Mouse (Mus musculus) stomach, postnatal 0 days (tissue): Measurements from ENCODE around the gene Tmem270. TPM values are rescaled to one million over a fixed set of nuclear protein-coding genes. Genes with fewer than 3 reads are reported as not detected.
A peak's percentile ranks its signal among the peaks of the same experiment; 100 is the strongest.

Source experiments
- ATAC-seq: fragments of 200-750 bp; cut with Nextera tagmentation; 2 replicates; pipeline ENCODE4 v1.8.0; 2017; ENCODE audit not compliant: low FRiP score, low TSS enrichment
- DNase-seq: peaks from one replicate; pipeline ENCODE4 v3.0.0-alpha.2; 2016; ENCODE audit warnings: low spot score
- H3K27ac ChIP-seq: fragments of 300-500 bp; sonication (generic); replicated peaks from 2 replicates; pipeline ENCODE4 v1.5.1; 2014; ENCODE audit warnings: mild to moderate bottlenecking, control low read depth
- H3K27me3 ChIP-seq: fragments of 300-500 bp; sonication (generic); 2 replicates; pipeline ENCODE4 v1.6.1; 2014; ENCODE audit warnings: low read length; ENCODE audit not compliant: control insufficient read depth, insufficient read depth
- H3K36me3 ChIP-seq: fragments of 300-500 bp; sonication (generic); 2 replicates; pipeline ENCODE4 v1.6.1; 2014; ENCODE audit warnings: low read length, mixed read lengths; ENCODE audit not compliant: control insufficient read depth, insufficient read depth
- H3K4me1 ChIP-seq: fragments of 300-500 bp; sonication (generic); replicated peaks from 2 replicates; pipeline ENCODE4 v1.6.1; 2014; ENCODE audit warnings: antibody characterized with exemption; ENCODE audit not compliant: control insufficient read depth, insufficient read depth
- H3K4me2 ChIP-seq: fragments of 300-500 bp; sonication (generic); replicated peaks from 2 replicates; pipeline ENCODE4 v1.6.1; 2014; ENCODE audit warnings: low read depth, mild to moderate bottlenecking, control low read depth, moderate library complexity
- H3K4me3 ChIP-seq: fragments of 300-500 bp; sonication (generic); 2 replicates; pipeline ENCODE4 v1.5.1; 2014; ENCODE audit warnings: low read depth, low read length, control low read depth
- H3K9ac ChIP-seq: fragments of 300-500 bp; sonication (generic); 2 replicates; pipeline ENCODE4 v1.6.1; 2014; ENCODE audit warnings: mild to moderate bottlenecking, low read length, control low read depth, mixed read lengths
- H3K9me3 ChIP-seq: fragments of 300-500 bp; sonication (generic); 2 replicates; pipeline ENCODE4 v1.6.1; 2016; ENCODE audit warnings: low read length; ENCODE audit not compliant: control insufficient read depth
- CTCF ChIP-seq: IDR thresholded peaks from 2 replicates; pipeline ENCODE4 v1.5.1; 2016; ENCODE audit warnings: antibody characterized with exemption, low read depth, mild to moderate bottlenecking, moderate library complexity
- EP300 ChIP-seq: optimal IDR thresholded peaks from 2 replicates; pipeline ENCODE3; 2016; ENCODE audit warnings: antibody characterized with exemption
- WGBS: fragments of 180-500 bp; shearing (Covaris S2); extraction: QIAGEN DNeasy Blood & Tissue Kit; methylation state at CpG from one replicate; pipeline ENCODE4 v1.1.7; 2014; 5-methylcytosine and 5-hydroxymethylcytosine counted together
- polyA plus RNA-seq: library from polyadenylated mRNA; unstranded; fragments of >200 nt; fragmentation: Nextera tagmentation; extraction: Ambion mirVana; gene quantifications from 2 replicates; pipeline ENCODE4 v1.2.1, GENCODE M21; 2015

Tmem270 gene
- polyA plus RNA-seq, 1 experiment from 2014 or later: not detected

DNA sequence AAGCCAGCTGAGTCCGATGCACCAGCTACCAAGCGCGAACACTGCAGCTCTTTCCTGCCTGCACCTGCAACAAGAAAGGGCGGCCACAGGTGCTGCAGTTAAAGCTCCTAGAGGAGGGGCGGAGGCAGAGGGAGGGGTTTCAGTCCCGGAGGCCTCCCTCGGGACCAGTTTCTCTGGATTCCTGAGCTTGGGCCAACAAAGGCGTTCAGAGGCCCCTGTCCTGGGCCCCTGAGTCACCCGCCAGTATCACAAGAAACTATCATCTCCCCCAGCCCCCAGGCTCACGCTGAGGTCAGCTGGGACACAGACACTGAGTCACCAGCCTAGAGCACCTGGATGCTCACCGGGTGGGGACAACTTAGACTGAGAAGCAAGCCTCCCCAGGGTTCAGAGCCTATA lies 40.3 kb upstream of the Tmem270 start, which contains the start of gene Cldn4:
TSS of gene Cldn4 (minus strand) at position 78 of the 399 bp plus-strand sequence.
- H3K9ac ChIP-seq: peak within 1 kb of the TSS; percentile 59
- H3K4me2 ChIP-seq: peak within 1 kb of the TSS; percentile 47
- peak within 1 kb of the TSS; percentile 41 for H3K4me3 ChIP-seq
- no peaks in the 10 kb centered on the region for H3K36me3 ChIP-seq
- no peaks in the 10 kb centered on the region for H3K9me3 ChIP-seq
- peak; percentile 87 for DNase-seq
- TF ChIP-seq CTCF: no peak
- peak; percentile 87 for TF ChIP-seq EP300
- 21% methylated on average over 11 of the region's 11 CpGs for WGBS
- peak; percentile 77 for ATAC-seq
- H3K27ac ChIP-seq: peak within 1 kb of the TSS; percentile 81
- peaks cover 12% of the 10 kb centered on the region; the same call in 1 of the 2 replicates for H3K4me1 ChIP-seq
- H3K27me3 ChIP-seq: no peaks in the 10 kb centered on the region

- no peak for DNase-seq
- ATAC-seq: peak; percentile 22
Observed at GRCm38 (mm10) chr5:134946063-134946856, 39.7 kb upstream of the Tmem270 start.

GRCm38 (mm10) chr5:134945266-134945959 lies 38.9 kb upstream of the Tmem270 start:
- H3K4me2 ChIP-seq: peak overlapping the region; percentile 47
- no peak for TF ChIP-seq CTCF
- no peak for TF ChIP-seq EP300
- no peaks in the 10 kb centered on the region for H3K36me3 ChIP-seq
- H3K27me3 ChIP-seq: no peaks in the 10 kb centered on the region
- H3K4me1 ChIP-seq: peaks cover 6% of the 10 kb centered on the region; the same call in 1 of the 2 replicates
- peak overlapping the region; percentile 81; the same call in 1 of the 2 replicates for H3K27ac ChIP-seq
- no peaks in the 10 kb centered on the region for H3K9me3 ChIP-seq
- WGBS: 43% methylated on average over 16 of the region's 19 CpGs
- H3K4me3 ChIP-seq: peak overlapping the region; percentile 41
- no peak for DNase-seq
- H3K9ac ChIP-seq: peak overlapping the region; percentile 59
- ATAC-seq: no peak

More at GRCm38 (mm10) chr5:134946063-134946856, 39.7 kb upstream of the Tmem270 start:
- Histone ChIP-seq H3K36me3 (no peaks in the 10 kb centered on the region), H3K4me1 (peaks cover 9% of the 10 kb centered on the region; the same call in 1 of the 2 replicates), H3K4me3 (peak overlapping the region; percentile 41), H3K27ac (peak overlapping the region; percentile 81), H3K27me3 (no peaks in the 10 kb centered on the region), H3K4me2 (peak overlapping the region; percentile 47), H3K9ac (peak overlapping the region; percentile 59), H3K9me3 (no peaks in the 10 kb centered on the region)
- TF ChIP-seq EP300 (no peak), CTCF (no peak)
- 26% methylated on average over 43 of the region's 43 CpGs for WGBS

DNA sequence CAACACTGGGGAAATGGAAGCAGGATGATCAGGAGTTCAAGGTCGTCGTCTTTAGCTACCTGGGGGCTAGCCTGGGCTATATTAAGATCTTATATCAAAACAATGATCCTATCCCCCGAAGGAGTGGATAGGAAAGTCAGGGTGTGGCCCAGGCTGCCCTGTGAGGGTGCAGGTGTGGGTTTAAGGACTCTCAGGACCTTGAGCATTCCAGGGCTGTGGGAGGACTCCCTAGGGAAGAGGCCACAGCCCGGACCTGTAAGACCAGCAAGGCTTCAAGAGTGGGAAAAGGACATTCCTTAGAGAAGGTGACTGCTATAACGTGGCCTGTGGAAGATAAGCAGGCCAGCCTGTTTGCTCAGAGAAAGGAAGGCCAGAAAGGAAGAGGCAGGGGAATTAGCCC lies 37.6 kb upstream of the Tmem270 start:
- Histone ChIP-seq H3K4me3 (no peak overlapping the region), H3K27me3 (no peaks in the 10 kb centered on the region), H3K9ac (no peak overlapping the region), H3K9me3 (no peaks in the 10 kb centered on the region), H3K27ac (no peak overlapping the region), H3K4me2 (no peak overlapping the region), H3K36me3 (no peaks in the 10 kb centered on the region), H3K4me1 (peaks cover 6% of the 10 kb centered on the region; the same call in 1 of the 2 replicates)
- 53% methylated on average over 5 of the region's 5 CpGs for WGBS
- no peak for TF ChIP-seq CTCF
- no peak for TF ChIP-seq EP300
- DNase-seq (no peak), ATAC-seq (no peak)

DNA sequence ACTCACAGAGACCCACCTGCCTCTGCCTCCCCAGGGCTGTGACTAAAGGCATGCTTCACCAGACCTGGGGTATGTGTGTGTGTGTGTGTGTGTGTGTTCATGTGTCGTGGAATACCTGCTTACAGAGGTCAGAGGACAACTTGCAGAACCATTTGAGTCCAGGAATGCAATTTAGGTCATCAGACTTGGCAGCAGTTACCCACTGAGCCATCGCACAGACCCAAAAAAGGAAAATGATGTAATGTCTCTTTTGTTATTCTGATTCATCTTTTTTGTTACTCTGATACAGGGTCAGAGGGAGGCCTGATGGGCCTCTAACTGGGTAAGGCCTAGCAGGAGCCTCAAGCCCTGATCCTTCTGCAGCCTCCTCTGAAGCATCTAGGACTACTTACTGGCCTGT lies 36.2 kb upstream of the Tmem270 start:
- no peak overlapping the region for H3K9ac ChIP-seq
- no peaks in the 10 kb centered on the region for H3K9me3 ChIP-seq
- DNase-seq (no peak), ATAC-seq (no peak)
- H3K36me3 ChIP-seq: no peaks in the 10 kb centered on the region
- 53% methylated on average over 2 of the region's 2 CpGs for WGBS
- H3K4me3 ChIP-seq: no peak overlapping the region
- H3K27me3 ChIP-seq: no peaks in the 10 kb centered on the region
- H3K4me2 ChIP-seq: no peak overlapping the region
- TF ChIP-seq EP300 (no peak), CTCF (no peak)
- H3K27ac ChIP-seq: no peak overlapping the region
- peaks cover 6% of the 10 kb centered on the region; the same call in 1 of the 2 replicates for H3K4me1 ChIP-seq
